Mouse (Mus musculus): ENCODE results near the gene Gm7075. TPM values are rescaled to one million over a fixed set of nuclear protein-coding genes. Genes with fewer than 3 reads are reported as not detected.
A peak's percentile ranks its signal among the peaks of the same experiment; 100 is the strongest.
"Not testable (repeated sequence)": the region's sequence is repeated elsewhere in the genome, so short reads cannot be mapped to it uniquely, and the experiment has no call there.

Gene Gm7075
- total and polyA plus RNA-seq, 2 experiments, result not detected

GRCm38 (mm10) chr10:63423591-63424474 lies 2.2 kb upstream of the Gm7075 start:
- no peak for DNase-seq (ENCODE audit: extremely low read depth, low read depth, low spot score)
- Histone ChIP-seq H3K27ac (replicated peaks; ENCODE audit: insufficient read depth, low read depth, low read length) (no peak overlapping the region), H3K4me1 (ENCODE audit: control insufficient read depth, insufficient read depth, low read length) (peaks cover 3% of the 10 kb centered on the region), H3K4me3 (ENCODE audit: insufficient read depth, low read depth, low read length) (no peak overlapping the region), H3K9ac (ENCODE audit: low read depth, low read length) (no peak overlapping the region), H3K36me3 (ENCODE audit: control insufficient read depth, insufficient read depth, low read length) (no peaks in the 10 kb centered on the region), H3K79me2 (ENCODE audit: control insufficient read depth, insufficient read depth, low read length) (no peaks in the 10 kb centered on the region), H3K27me3 (ENCODE audit: control insufficient read depth, insufficient read depth, low read length) (no peaks in the 10 kb centered on the region)
- WGBS, result 83% methylated on average over 9 of the region's 9 CpGs
- TF ChIP-seq POLR2A (IDR thresholded peaks at IDR 0.05; ENCODE audit: extremely low read depth, insufficient read depth, low read length) (no peak), CTCF (IDR thresholded peaks at IDR 0.05; ENCODE audit: low read depth, low read length) (no peak)

- H3K27me3 ChIP-seq (ENCODE audit: control insufficient read depth, insufficient read depth, low read length), result no peaks in the 10 kb centered on the region
- DNase-seq (ENCODE audit: extremely low read depth, low read depth, low spot score), result no peak
- TF ChIP-seq POLR2A (IDR thresholded peaks at IDR 0.05; ENCODE audit: extremely low read depth, insufficient read depth, low read length) (no peak), CTCF (IDR thresholded peaks at IDR 0.05; ENCODE audit: low read depth, low read length) (no peak)
- no peaks in the 10 kb centered on the region for H3K4me1 ChIP-seq (ENCODE audit: control insufficient read depth, insufficient read depth, low read length)
- H3K27ac ChIP-seq (replicated peaks; ENCODE audit: insufficient read depth, low read depth, low read length), result no peak overlapping the region
- WGBS, result 90% methylated on average over 5 of the region's 5 CpGs
- H3K9ac ChIP-seq (ENCODE audit: low read depth, low read length), result no peak overlapping the region
- H3K79me2 ChIP-seq (ENCODE audit: control insufficient read depth, insufficient read depth, low read length), result no peaks in the 10 kb centered on the region
- no peaks in the 10 kb centered on the region for H3K36me3 ChIP-seq (ENCODE audit: control insufficient read depth, insufficient read depth, low read length)
- H3K4me3 ChIP-seq (ENCODE audit: insufficient read depth, low read depth, low read length), result no peak overlapping the region
These were observed 1.1 kb upstream of the Gm7075 start for GRCm38 (mm10) chr10:63422736-63422992.

GRCm38 (mm10) chr10:63417061-63417460 lies 4.5 kb downstream of the Gm7075 start:
- Histone ChIP-seq H3K4me1 (ENCODE audit: control insufficient read depth, insufficient read depth, low read length) (peaks cover 4% of the 10 kb centered on the region), H3K9ac (ENCODE audit: low read depth, low read length) (no peak overlapping the region), H3K79me2 (ENCODE audit: control insufficient read depth, insufficient read depth, low read length) (no peaks in the 10 kb centered on the region), H3K27me3 (ENCODE audit: control insufficient read depth, insufficient read depth, low read length) (no peaks in the 10 kb centered on the region), H3K27ac (replicated peaks; ENCODE audit: insufficient read depth, low read depth, low read length) (no peak overlapping the region), H3K4me3 (ENCODE audit: insufficient read depth, low read depth, low read length) (no peak overlapping the region), H3K36me3 (ENCODE audit: control insufficient read depth, insufficient read depth, low read length) (no peaks in the 10 kb centered on the region)
- no peak for DNase-seq (ENCODE audit: extremely low read depth, low read depth, low spot score)
- TF ChIP-seq CTCF (IDR thresholded peaks at IDR 0.05; ENCODE audit: low read depth, low read length), result no peak
- no peak for TF ChIP-seq POLR2A (IDR thresholded peaks at IDR 0.05; ENCODE audit: extremely low read depth, insufficient read depth, low read length)
- WGBS, result 71% methylated on average over 5 of the region's 5 CpGs

GRCm38 (mm10) chr10:63415850-63416249 lies 5.7 kb downstream of the Gm7075 start:
- peak; percentile 86 for DNase-seq (ENCODE audit: extremely low read depth, low read depth, low spot score)
- Histone ChIP-seq H3K27ac (replicated peaks; ENCODE audit: insufficient read depth, low read depth, low read length) (peak overlapping the region; percentile 88), H3K36me3 (ENCODE audit: control insufficient read depth, insufficient read depth, low read length) (no peaks in the 10 kb centered on the region), H3K4me3 (ENCODE audit: insufficient read depth, low read depth, low read length) (no peak overlapping the region), H3K4me1 (ENCODE audit: control insufficient read depth, insufficient read depth, low read length) (peaks cover 4% of the 10 kb centered on the region), H3K9ac (ENCODE audit: low read depth, low read length) (no peak overlapping the region; the same call in 1 of the 2 replicates), H3K27me3 (ENCODE audit: control insufficient read depth, insufficient read depth, low read length) (no peaks in the 10 kb centered on the region), H3K79me2 (ENCODE audit: control insufficient read depth, insufficient read depth, low read length) (no peaks in the 10 kb centered on the region)
- 18% methylated on average over 7 of the region's 7 CpGs for WGBS
- no peak for TF ChIP-seq POLR2A (IDR thresholded peaks at IDR 0.05; ENCODE audit: extremely low read depth, insufficient read depth, low read length)
- TF ChIP-seq CTCF (IDR thresholded peaks at IDR 0.05; ENCODE audit: low read depth, low read length), result no peak

- no peak overlapping the region for H3K4me3 ChIP-seq (ENCODE audit: insufficient read depth, low read depth, low read length)
- no peaks in the 10 kb centered on the region for H3K79me2 ChIP-seq (ENCODE audit: control insufficient read depth, insufficient read depth, low read length)
- 13% methylated on average over 7 of the region's 7 CpGs for WGBS
- H3K27ac ChIP-seq (replicated peaks; ENCODE audit: insufficient read depth, low read depth, low read length), result peak overlapping the region; percentile 88
- no peaks in the 10 kb centered on the region for H3K36me3 ChIP-seq (ENCODE audit: control insufficient read depth, insufficient read depth, low read length)
- H3K9ac ChIP-seq (ENCODE audit: low read depth, low read length), result no peak overlapping the region
- TF ChIP-seq CTCF (IDR thresholded peaks at IDR 0.05; ENCODE audit: low read depth, low read length) (no peak), POLR2A (IDR thresholded peaks at IDR 0.05; ENCODE audit: extremely low read depth, insufficient read depth, low read length) (no peak)
- DNase-seq (ENCODE audit: extremely low read depth, low read depth, low spot score), result peak; percentile 95
- H3K27me3 ChIP-seq (ENCODE audit: control insufficient read depth, insufficient read depth, low read length), result no peaks in the 10 kb centered on the region
- H3K4me1 ChIP-seq (ENCODE audit: control insufficient read depth, insufficient read depth, low read length), result peaks cover 5% of the 10 kb centered on the region
These were observed 6.3 kb downstream of the Gm7075 start for GRCm38 (mm10) chr10:63415287-63415686.

- no peak overlapping the region for H3K27ac ChIP-seq (replicated peaks; ENCODE audit: insufficient read depth, low read depth, low read length)
- no peak for DNase-seq (ENCODE audit: extremely low read depth, low read depth, low spot score)
- peaks cover 9% of the 10 kb centered on the region for H3K4me1 ChIP-seq (ENCODE audit: control insufficient read depth, insufficient read depth, low read length)
- H3K9ac ChIP-seq (ENCODE audit: low read depth, low read length), result no peak overlapping the region
- no peaks in the 10 kb centered on the region for H3K27me3 ChIP-seq (ENCODE audit: control insufficient read depth, insufficient read depth, low read length)
- TF ChIP-seq POLR2A (IDR thresholded peaks at IDR 0.05; ENCODE audit: extremely low read depth, insufficient read depth, low read length) (no peak), CTCF (IDR thresholded peaks at IDR 0.05; ENCODE audit: low read depth, low read length) (no peak)
- WGBS, result 79% methylated on average over 17 of the region's 17 CpGs
- no peak overlapping the region for H3K4me3 ChIP-seq (ENCODE audit: insufficient read depth, low read depth, low read length)
- no peaks in the 10 kb centered on the region for H3K79me2 ChIP-seq (ENCODE audit: control insufficient read depth, insufficient read depth, low read length)
- 0 out of 2 replicates have a peak, but pooled peaks cover 2% of the 10 kb centered on the region for H3K36me3 ChIP-seq (ENCODE audit: control insufficient read depth, insufficient read depth, low read length)
These were observed 8.8 kb downstream of the Gm7075 start for GRCm38 (mm10) chr10:63412756-63413155.

- DNase-seq (ENCODE audit: extremely low read depth, low read depth, low spot score); H3K4me3 ChIP-seq (ENCODE audit: insufficient read depth, low read depth, low read length); H3K27me3 ChIP-seq (ENCODE audit: control insufficient read depth, insufficient read depth, low read length); H3K79me2 ChIP-seq (ENCODE audit: control insufficient read depth, insufficient read depth, low read length); H3K27ac ChIP-seq (replicated peaks; ENCODE audit: insufficient read depth, low read depth, low read length); H3K4me1 ChIP-seq (ENCODE audit: control insufficient read depth, insufficient read depth, low read length); H3K36me3 ChIP-seq (ENCODE audit: control insufficient read depth, insufficient read depth, low read length); H3K9ac ChIP-seq (ENCODE audit: low read depth, low read length): not testable (repeated sequence)
- 93% methylated on average over 6 of the region's 7 CpGs for WGBS
These were observed 9.9 kb downstream of the Gm7075 start for GRCm38 (mm10) chr10:63411674-63412073.

Data from liver, adult 2 months (tissue).